Mouse (Mus musculus): ENCODE measurements around the gene Serf2.
A peak's percentile ranks its signal among the peaks of the same experiment; 100 is the strongest.

The Serf2 gene

GRCm38 (mm10) chr2:121505942-121506882 lies 57.2 kb downstream of the Serf2 start, which contains the start of the genes Mfap1a and Wdr76:
TSS of gene Mfap1a (minus strand) at chr2:121506665.
TSS of gene Wdr76 (plus strand) at chr2:121506723.
- DNase-seq (ENCODE audit: low read depth), result peak; percentile 94

GRCm38 (mm10) chr2:121507173-121507950 lies 58.4 kb downstream of the Serf2 start:
- DNase-seq (ENCODE audit: low read depth), result peak; percentile 38
